Mouse (Mus musculus) brain, embryonic 14.5 days (tissue): Measurements from ENCODE around the gene Cfap45.

Experiments
- CTCF ChIP-seq: fragments of 200-500 bp; IDR thresholded peaks from 2 replicates; pipeline ENCODE4 v1.5.1; 2012; ENCODE audit warnings: inconsistent platforms, mild to moderate bottlenecking, moderate library complexity, borderline replicate concordance; ENCODE audit not compliant: insufficient read depth, insufficient read length; ENCODE audit errors: extremely low read depth
- POLR2A ChIP-seq: fragments of 200-500 bp; IDR thresholded peaks from 2 replicates; pipeline ENCODE4 v1.6.1; 2012; ENCODE audit warnings: mild to moderate bottlenecking, inconsistent platforms, borderline replicate concordance; ENCODE audit not compliant: poor library complexity, insufficient read depth, insufficient read length, severe bottlenecking; ENCODE audit errors: extremely low read depth

DNA sequence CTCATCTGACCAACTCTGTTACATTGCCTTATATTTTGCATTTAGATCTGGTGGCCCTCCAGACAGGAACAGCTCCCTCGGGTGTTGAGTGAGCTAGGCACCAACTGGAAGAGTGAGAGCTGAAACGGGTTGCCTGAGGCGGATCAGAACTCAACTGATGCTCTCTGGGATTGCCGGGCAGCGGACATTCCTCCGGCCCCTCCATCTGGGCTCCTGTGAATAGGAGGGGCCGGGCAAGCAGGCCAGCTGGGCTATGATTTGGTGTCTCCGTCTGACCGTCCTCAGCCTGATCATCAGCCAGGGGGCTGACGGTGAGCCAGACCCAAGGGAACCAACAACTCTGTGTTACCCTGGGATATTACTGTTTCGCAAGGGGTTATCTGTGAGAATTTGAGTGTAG is 36.4 kb upstream of the Cfap45 start:
- TF ChIP-seq POLR2A, result no peak
- no peak for TF ChIP-seq CTCF
